Mouse (Mus musculus) CH12.LX (cell line): Measurements from ENCODE around the gene Dnm3. TPM values are rescaled to one million over a fixed set of nuclear protein-coding genes. Genes with fewer than 3 reads are reported as not detected.

ENCODE experiments used
- DNase-seq: peaks from one replicate; pipeline ENCODE4 v3.0.0-alpha.2; 2013; ENCODE audit errors: extremely low read depth
- H3K27ac ChIP-seq: 2 replicates; pipeline ENCODE4 v1.5.1; 2012; ENCODE audit warnings: low read depth, mild to moderate bottlenecking, control low read depth, moderate library complexity; ENCODE audit not compliant: insufficient read depth
- H3K27me3 ChIP-seq: replicated peaks from 2 replicates; pipeline ENCODE3; 2012; ENCODE audit warnings: inconsistent platforms
- H3K36me3 ChIP-seq, 2 experiments: replicated peaks in 1 of 2; 2 replicates each; pipeline versions ENCODE3 to v1.6.1; 2012; ENCODE audit warnings: inconsistent platforms in 1 of 2, low read length in 1 of 2, mild to moderate bottlenecking in 1 of 2, mixed read lengths in 1 of 2, moderate library complexity in 1 of 2; ENCODE audit not compliant: control insufficient read depth in 1 of 2, insufficient read depth in 1 of 2
- H3K4me1 ChIP-seq, 2 experiments: 2 replicates each; pipeline ENCODE4 v1.6.1; 2012; ENCODE audit warnings: inconsistent platforms in 1 of 2, moderate library complexity in 1 of 2; ENCODE audit not compliant: insufficient read depth in 2 of 2, control insufficient read depth in 1 of 2
- H3K4me2 ChIP-seq: 2 replicates; pipeline ENCODE4 v1.6.1; 2012; ENCODE audit warnings: low read depth, mild to moderate bottlenecking, control low read depth; ENCODE audit not compliant: poor library complexity, insufficient read depth, severe bottlenecking
- H3K4me3 ChIP-seq, 3 experiments: fragments of 150-350 bp in 1 of 3; sonication (generic) in 1 of 3; replicated peaks in 1 of 3; 2 replicates each; pipeline versions ENCODE3 to v1.5.1; 2011 to 2012; ENCODE audit warnings: low read depth in 2 of 3, low read length in 2 of 3, mild to moderate bottlenecking in 2 of 3, moderate library complexity in 2 of 3, control low read depth in 1 of 3, improper control_type of control experiment in 1 of 3, inconsistent platforms in 1 of 3, mixed read lengths in 1 of 3; ENCODE audit not compliant: poor library complexity in 1 of 3
- H3K79me2 ChIP-seq: replicated peaks from 2 replicates; pipeline ENCODE4 v1.6.1; 2012; ENCODE audit warnings: mild to moderate bottlenecking, moderate library complexity; ENCODE audit not compliant: control insufficient read depth, poor library complexity, insufficient read depth, severe bottlenecking; ENCODE audit errors: extremely low read depth
- H3K9ac ChIP-seq: 2 replicates; pipeline ENCODE4 v1.6.1; 2012; ENCODE audit warnings: low read depth, mild to moderate bottlenecking, control low read depth, moderate library complexity; ENCODE audit not compliant: insufficient read depth
- H3K9me3 ChIP-seq: replicated peaks from 2 replicates; pipeline ENCODE3; 2012; ENCODE audit warnings: low read length, inconsistent platforms, mixed read lengths
- EP300 ChIP-seq: IDR thresholded peaks from 2 replicates; pipeline ENCODE4 v1.6.1; 2011; ENCODE audit warnings: low read length, improper control_type of control experiment
- ETS1 ChIP-seq: conservative IDR thresholded peaks from 2 replicates; pipeline ENCODE4 v1.6.1; 2012; ENCODE audit warnings: low read depth, mild to moderate bottlenecking, inconsistent platforms, low read length, improper control_type of control experiment, moderate library complexity
- JUN ChIP-seq: IDR thresholded peaks from 2 replicates; pipeline ENCODE4 v1.6.1; 2011; ENCODE audit warnings: low read depth, mild to moderate bottlenecking, low read length, improper control_type of control experiment, moderate library complexity; ENCODE audit not compliant: insufficient read depth
- JUND ChIP-seq: conservative IDR thresholded peaks from 2 replicates; pipeline ENCODE4 v1.6.1; 2011; ENCODE audit warnings: low read depth, low read length, improper control_type of control experiment
- TBP ChIP-seq: conservative IDR thresholded peaks from 2 replicates; pipeline ENCODE4 v1.6.1; 2011; ENCODE audit warnings: low read depth, low read length, improper control_type of control experiment
- ZC3H11A ChIP-seq: IDR thresholded peaks from 2 replicates; pipeline ENCODE4 v1.6.1; 2012; ENCODE audit warnings: low read depth, mild to moderate bottlenecking, inconsistent platforms, low read length, improper control_type of control experiment
- dilution Hi-C: fragments of 300-500 bp; cut with MboI; formaldehyde crosslinking; loops from 2 replicates; pipeline ENCODE4 v1.14.3; 2020; ENCODE audit warnings: low sequenced_read_pairs; ENCODE audit not compliant: extremely low pct_unique_long_range_greater_than_20kb, extremely low pct_ligation_motif_present
- in situ Hi-C: fragments of 300-500 bp; cut with MboI; formaldehyde crosslinking; loops from 3 replicates; pipeline ENCODE4 v1.14.3; 2019; ENCODE audit warnings: low sequenced_read_pairs, low pct_ligation_motif_present, low pct_unique_long_range_greater_than_20kb, mixed read lengths
- polyA plus RNA-seq: library from polyadenylated mRNA; unstranded; fragments of >175 nt; gene quantifications from 2 replicates; pipeline ENCODE4 v1.2.1, GENCODE M21; 2012; ENCODE audit warnings: low read depth; ENCODE audit not compliant: insufficient read length
- total RNA-seq, 2 experiments: library from RNA; depleted of rRNA; stranded (reverse); fragments of 300-350 nt in 1 of 2; fragments of >200 nt in 1 of 2; gene quantifications; 2 replicates each; pipeline ENCODE4 v1.2.3; 2012 to 2014

The Dnm3 gene
- total and polyA plus RNA-seq, 3 experiments = 3.6 to 9.5 (median 6.9) TPM

DNA sequence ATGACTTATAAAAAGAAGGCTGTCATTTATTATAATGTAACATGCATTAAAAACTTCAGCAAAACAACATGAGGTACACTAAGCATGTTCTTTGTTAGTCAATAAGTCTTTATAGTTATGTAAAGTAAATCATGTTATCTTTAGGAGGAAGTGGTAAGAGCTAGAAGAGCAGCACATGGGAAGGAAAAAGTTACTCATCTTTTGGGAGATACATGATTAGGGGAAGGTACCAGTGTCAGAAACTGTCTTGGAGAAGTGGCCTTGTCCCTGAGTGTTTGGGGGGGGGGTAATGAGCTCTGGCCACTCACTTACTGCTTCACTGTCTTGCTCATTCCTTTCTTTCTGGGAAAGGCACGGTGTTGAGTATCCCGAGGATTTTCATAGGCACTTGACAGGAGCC, 535.8 kb downstream of the Dnm3 start:
- dilution Hi-C loops = no loop called here
- Histone ChIP-seq H3K27ac (no peak overlapping the region), H3K9ac (no peak overlapping the region), H3K36me3 (no peaks in the 10 kb centered on the region), H3K4me3 (no peak overlapping the region), H3K9me3 (peaks cover 4% of the 10 kb centered on the region), H3K79me2 (no peaks in the 10 kb centered on the region), H3K4me1 (peaks cover 12 to 30% of the 10 kb centered on the region in 2 experiments), H3K4me2 (0 out of 2 replicates have a peak overlapping the region, but pooled peaks have one; percentile 1), H3K27me3 (no peaks in the 10 kb centered on the region)
- DNase-seq = peak; percentile 45
- peak; percentile 39; the same call in 1 of the 2 replicates for TF ChIP-seq JUN
- TF ChIP-seq ETS1 = peak; percentile 43; the same call in 1 of the 2 replicates
- TF ChIP-seq ZC3H11A = no peak
- peak; percentile 81 for TF ChIP-seq JUND
- TF ChIP-seq TBP = no peak
- 0 out of 2 replicates have a peak, but pooled peaks have one; percentile 42 for TF ChIP-seq EP300
- in situ Hi-C loops = no loop called here

Other genes starting within 250 kb of the Dnm3 start
- 22.8 and 31.5 TPM in 2 replicates for gene Mettl13, start 70.5 kb upstream of the Dnm3 start, total RNA-seq (2012; rRNA removed)
- 23.8 and 26.8 TPM in 2 replicates for gene Mettl13, start 70.5 kb upstream of the Dnm3 start, total RNA-seq (2014; rRNA removed)
- 54.5 and 58.5 TPM in 2 replicates for gene Mettl13, start 70.5 kb upstream of the Dnm3 start, polyA plus RNA-seq
- 17.9 and 18.0 TPM in 2 replicates for gene Vamp4, start 92.5 kb upstream of the Dnm3 start, total RNA-seq (2012; rRNA removed)
- gene Vamp4, start 92.5 kb upstream of the Dnm3 start, total RNA-seq (2014; rRNA removed) = 38.5 and 46.0 TPM in 2 replicates
- 36.8 and 43.4 TPM in 2 replicates for gene Vamp4, start 92.5 kb upstream of the Dnm3 start, polyA plus RNA-seq
- gene Myoc, start 161.1 kb upstream of the Dnm3 start, total RNA-seq (2012; rRNA removed) = not detected in 2 replicates
- gene Myoc, start 161.1 kb upstream of the Dnm3 start, total RNA-seq (2014; rRNA removed) = not detected in 2 replicates
- gene Myoc, start 161.1 kb upstream of the Dnm3 start, polyA plus RNA-seq = not detected in 2 replicates
- gene Myocos, start 180.2 kb upstream of the Dnm3 start, total RNA-seq (2012; rRNA removed) = not detected in 2 replicates
- not detected in 2 replicates for gene Myocos, start 180.2 kb upstream of the Dnm3 start, total RNA-seq (2014; rRNA removed)
- gene Myocos, start 180.2 kb upstream of the Dnm3 start, polyA plus RNA-seq = not detected in 2 replicates